Mouse (Mus musculus) heart, adult 2 months (tissue): ENCODE data around the gene Nat8f1.
A peak's percentile ranks its signal among the peaks of the same experiment; 100 is the strongest.

Experiments
- CTCF ChIP-seq: fragments of 200-600 bp; IDR thresholded peaks from 2 replicates; pipeline ENCODE4 v1.8.1; 2022; ENCODE audit warnings: antibody characterized with exemption, mild to moderate bottlenecking, moderate library complexity
- EP300 ChIP-seq: fragments of 200-500 bp; IDR thresholded peaks from 2 replicates; pipeline ENCODE4 v1.6.1; 2011; ENCODE audit warnings: low read depth, low read length, control low read depth; ENCODE audit not compliant: insufficient read depth
- POLR2A ChIP-seq: fragments of 200-500 bp; IDR thresholded peaks from 2 replicates; pipeline ENCODE4 v1.6.1; 2011; ENCODE audit warnings: mild to moderate bottlenecking, low read depth, low read length, control low read depth; ENCODE audit not compliant: insufficient read depth

DNA sequence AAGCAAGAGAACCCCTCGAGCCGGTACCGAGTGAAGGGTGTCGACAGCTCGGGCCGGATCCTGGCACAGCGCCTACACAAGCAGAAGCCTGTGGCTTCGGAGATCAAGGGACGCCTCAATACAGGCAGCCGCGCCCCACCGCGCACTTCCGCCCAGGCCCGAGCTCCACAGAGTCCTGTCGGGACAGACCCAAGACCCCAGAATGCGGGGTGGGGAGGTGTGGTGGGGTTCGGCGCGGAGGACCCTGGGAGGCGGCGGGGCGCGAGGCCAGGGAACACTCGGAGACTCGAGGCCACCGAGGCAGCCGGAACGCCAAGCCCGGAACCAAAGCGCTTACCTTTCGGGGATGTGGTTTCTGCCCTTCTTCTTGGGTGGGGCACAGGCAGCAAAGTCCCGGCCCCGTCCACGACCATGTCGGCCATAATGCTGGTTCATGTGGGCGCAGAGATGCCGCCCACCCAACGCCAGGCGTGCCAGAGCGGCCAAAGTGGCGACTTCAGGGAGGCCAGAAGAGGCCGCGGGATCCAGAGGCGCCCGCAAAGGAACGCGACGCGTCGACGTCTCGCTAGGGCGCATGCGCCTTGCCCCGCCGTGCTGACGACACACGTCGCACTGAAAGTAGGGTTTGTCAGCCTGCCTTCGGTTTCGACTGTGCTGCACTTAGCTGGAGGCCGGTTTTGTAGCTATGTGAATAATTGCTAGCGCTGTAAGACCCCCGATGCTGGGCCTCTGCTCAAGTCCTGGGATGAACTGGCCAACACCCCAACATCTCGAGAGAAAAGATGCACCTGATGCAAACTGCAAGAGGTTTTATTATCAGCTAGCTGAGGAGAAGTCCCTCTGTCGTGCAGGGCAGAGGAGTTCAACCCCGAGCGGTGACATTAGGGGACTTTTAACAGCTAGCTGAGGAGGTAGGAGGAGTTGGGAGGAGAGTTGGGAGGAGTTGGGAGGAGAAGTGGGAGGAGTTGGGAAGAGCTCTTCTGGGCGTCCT lies 45.9 kb upstream of the Nat8f1 start, which contains the start of gene Dusp11:
- peak; percentile 28; the same call in 1 of the 2 replicates for TF ChIP-seq EP300
- TF ChIP-seq CTCF: no peak; the same call in 1 of the 2 replicates
- peak; percentile 92 for TF ChIP-seq POLR2A
